Mouse (Mus musculus) MEL (cell line): Measurements from ENCODE around the gene Ncf1. TPM values are rescaled to one million over a fixed set of nuclear protein-coding genes. Genes with fewer than 3 reads are reported as not detected.

Source experiments
- DNase-seq: peaks from one replicate; pipeline ENCODE4 v3.0.0; 2011; ENCODE audit warnings: low read depth, low spot score
- H3K27ac ChIP-seq: 2 replicates; pipeline ENCODE4 v1.5.1; 2012; ENCODE audit warnings: low read depth, mild to moderate bottlenecking, control low read depth, low read length, moderate library complexity; ENCODE audit not compliant: control insufficient read depth
- H3K27me3 ChIP-seq, 2 experiments: fragments of 150-350 bp in 1 of 2; sonication (generic) in 1 of 2; 2 replicates each; pipeline ENCODE4 v1.6.1; 2012; ENCODE audit warnings: low read length in 2 of 2, mild to moderate bottlenecking in 2 of 2, improper control_type of control experiment in 1 of 2, moderate library complexity in 1 of 2; ENCODE audit not compliant: insufficient read depth in 2 of 2, control insufficient read depth in 1 of 2
- H3K36me3 ChIP-seq, 2 experiments: 2 replicates each; pipeline ENCODE4 v1.6.1; 2012 to 2014; ENCODE audit warnings: low read length in 2 of 2, improper control_type of control experiment in 1 of 2, inconsistent platforms in 1 of 2, mild to moderate bottlenecking in 1 of 2; ENCODE audit not compliant: insufficient read depth in 2 of 2, control insufficient read depth in 1 of 2
- H3K4me1 ChIP-seq, 2 experiments: fragments of 150-350 bp in 1 of 2; sonication (generic) in 1 of 2; 2 replicates each; pipeline ENCODE4 v1.6.1; 2012; ENCODE audit warnings: low read length in 2 of 2, improper control_type of control experiment in 1 of 2, mild to moderate bottlenecking in 1 of 2; ENCODE audit not compliant: insufficient read depth in 2 of 2, control insufficient read depth in 1 of 2
- H3K4me3 ChIP-seq, 2 experiments: fragments of 150-350 bp in 1 of 2; sonication (generic) in 1 of 2; 2 replicates each; pipeline ENCODE4 v1.5.1; 2012; ENCODE audit warnings: low read depth in 2 of 2, low read length in 2 of 2, mild to moderate bottlenecking in 2 of 2, moderate library complexity in 2 of 2, control low read depth in 1 of 2, improper control_type of control experiment in 1 of 2; ENCODE audit not compliant: control insufficient read depth in 1 of 2, insufficient read depth in 1 of 2
- H3K79me2 ChIP-seq: 2 replicates; pipeline ENCODE4 v1.6.1; 2012; ENCODE audit warnings: mild to moderate bottlenecking, low read length, moderate library complexity; ENCODE audit not compliant: control insufficient read depth, poor library complexity, insufficient read depth
- H3K9ac ChIP-seq: 2 replicates; pipeline ENCODE4 v1.6.1; 2012; ENCODE audit warnings: low read depth, mild to moderate bottlenecking, control low read depth, low read length, moderate library complexity; ENCODE audit not compliant: control insufficient read depth, poor library complexity, severe bottlenecking
- H3K9me3 ChIP-seq: fragments of 150-350 bp; sonication (generic); replicated peaks from 2 replicates; pipeline ENCODE4 v1.6.1; 2012; ENCODE audit warnings: mild to moderate bottlenecking, low read length, improper control_type of control experiment, moderate library complexity; ENCODE audit not compliant: insufficient read depth
- E2F4 ChIP-seq: IDR thresholded peaks from 2 replicates; pipeline ENCODE4 v1.6.1; 2011; ENCODE audit warnings: low read depth, low read length, improper control_type of control experiment, borderline replicate concordance
- GATA1 ChIP-seq: IDR thresholded peaks from 2 replicates; pipeline ENCODE4 v1.6.1; 2011; ENCODE audit warnings: low read depth, low read length, improper control_type of control experiment
- MAX ChIP-seq: IDR thresholded peaks from 2 replicates; pipeline ENCODE4 v1.6.1; 2011; ENCODE audit warnings: low read length, improper control_type of control experiment
- MAZ ChIP-seq: IDR thresholded peaks from 2 replicates; pipeline ENCODE4 v1.6.1; 2012; ENCODE audit warnings: low read depth, mild to moderate bottlenecking, inconsistent platforms, low read length, improper control_type of control experiment
- MEF2A ChIP-seq: IDR thresholded peaks from 2 replicates; pipeline ENCODE4 v1.6.1; 2014; ENCODE audit warnings: low read depth, mild to moderate bottlenecking, inconsistent platforms, low read length, improper control_type of control experiment; ENCODE audit not compliant: poor library complexity, insufficient replicate concordance, severe bottlenecking; ENCODE audit errors: extremely low read depth
- NRF1 ChIP-seq: IDR thresholded peaks from 2 replicates; pipeline ENCODE4 v1.6.1; 2014; ENCODE audit warnings: low read depth, mild to moderate bottlenecking, inconsistent platforms, low read length, improper control_type of control experiment, moderate library complexity; ENCODE audit not compliant: poor library complexity, insufficient read depth, severe bottlenecking
- POLR2A ChIP-seq, 2 experiments: IDR thresholded peaks; 2 replicates each; pipeline ENCODE4 v1.6.1; 2011 to 2012; ENCODE audit warnings: low read length in 2 of 2, mild to moderate bottlenecking in 2 of 2, control low read depth in 1 of 2, improper control_type of control experiment in 1 of 2, low read depth in 1 of 2, moderate library complexity in 1 of 2; ENCODE audit not compliant: control insufficient read depth in 1 of 2, insufficient read depth in 1 of 2, poor library complexity in 1 of 2
- RAD21 ChIP-seq: IDR thresholded peaks from 2 replicates; pipeline ENCODE4 v1.6.1; 2011; ENCODE audit warnings: mild to moderate bottlenecking, low read depth, low read length, improper control_type of control experiment
- RCOR1 ChIP-seq: IDR thresholded peaks from 2 replicates; pipeline ENCODE4 v1.6.1; 2012; ENCODE audit warnings: low read depth, mild to moderate bottlenecking, inconsistent platforms, low read length, improper control_type of control experiment
- TCF12 ChIP-seq: IDR thresholded peaks from 2 replicates; pipeline ENCODE4 v1.6.1; 2014; ENCODE audit warnings: low read depth, mild to moderate bottlenecking, inconsistent platforms, low read length, improper control_type of control experiment, moderate library complexity
- UBTF ChIP-seq: IDR thresholded peaks from 2 replicates; pipeline ENCODE4 v1.6.1; 2012; ENCODE audit warnings: low read depth, mild to moderate bottlenecking, inconsistent platforms, low read length, improper control_type of control experiment, moderate library complexity, borderline replicate concordance; ENCODE audit not compliant: insufficient read depth
- USF2 ChIP-seq, 2 experiments: IDR thresholded peaks; 2 replicates each; pipeline ENCODE4 v1.6.1; 2011 to 2012; ENCODE audit warnings: improper control_type of control experiment in 2 of 2, low read length in 2 of 2, borderline replicate concordance in 1 of 2, inconsistent platforms in 1 of 2, low read depth in 1 of 2, mild to moderate bottlenecking in 1 of 2; ENCODE audit not compliant: insufficient read depth in 1 of 2
- ZC3H11A ChIP-seq: IDR thresholded peaks from 2 replicates; pipeline ENCODE4 v1.6.1; 2012; ENCODE audit warnings: low read depth, mild to moderate bottlenecking, inconsistent platforms, low read length, improper control_type of control experiment
- ZNF384 ChIP-seq: IDR thresholded peaks from 2 replicates; pipeline ENCODE4 v1.6.1; 2012; ENCODE audit warnings: low read depth, mild to moderate bottlenecking, inconsistent platforms, low read length, improper control_type of control experiment
- polyA plus RNA-seq, 2 experiments: library from polyadenylated mRNA; stranded (reverse) in 1 of 2; unstranded in 1 of 2; fragments of >175 nt in 1 of 2; fragments of >200 nt in 1 of 2; gene quantifications; 2 replicates each; pipeline versions ENCODE4 v1.2.1 to v1.2.4; 2012; ENCODE audit warnings: low replicate concordance in 2 of 2, low read depth in 1 of 2; ENCODE audit not compliant: insufficient read length in 2 of 2, insufficient read depth in 1 of 2, missing spikeins in 1 of 2
- total RNA-seq: library from RNA; depleted of rRNA; stranded (reverse); fragments of 300-350 nt; gene quantifications from 2 replicates; pipeline ENCODE4 v1.2.3, GENCODE M21; 2012

Gene Ncf1
- total and polyA plus RNA-seq, 3 experiments: 0.58 to 3.3 TPM; not detected in 1

DNA sequence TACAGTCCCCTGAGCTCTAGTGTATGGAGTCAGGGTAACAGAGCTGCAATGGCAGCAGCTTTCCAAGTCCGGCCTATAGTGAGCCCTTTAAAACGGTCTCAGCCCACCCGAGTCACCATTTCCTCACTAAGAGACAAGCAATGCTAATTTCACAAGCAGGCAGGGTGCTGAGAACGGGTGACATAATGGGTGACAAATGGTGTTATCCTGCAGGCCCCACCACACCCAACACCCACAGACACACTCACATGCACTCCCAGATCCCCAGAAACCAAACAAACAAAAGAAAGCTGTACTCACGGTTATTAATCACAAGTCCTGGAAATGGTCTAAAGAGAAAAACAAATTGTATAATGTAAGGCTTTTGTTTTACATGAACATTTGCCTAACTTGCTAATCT is 12.4 kb upstream of the Ncf1 start:
- DNase-seq: no peak

DNA sequence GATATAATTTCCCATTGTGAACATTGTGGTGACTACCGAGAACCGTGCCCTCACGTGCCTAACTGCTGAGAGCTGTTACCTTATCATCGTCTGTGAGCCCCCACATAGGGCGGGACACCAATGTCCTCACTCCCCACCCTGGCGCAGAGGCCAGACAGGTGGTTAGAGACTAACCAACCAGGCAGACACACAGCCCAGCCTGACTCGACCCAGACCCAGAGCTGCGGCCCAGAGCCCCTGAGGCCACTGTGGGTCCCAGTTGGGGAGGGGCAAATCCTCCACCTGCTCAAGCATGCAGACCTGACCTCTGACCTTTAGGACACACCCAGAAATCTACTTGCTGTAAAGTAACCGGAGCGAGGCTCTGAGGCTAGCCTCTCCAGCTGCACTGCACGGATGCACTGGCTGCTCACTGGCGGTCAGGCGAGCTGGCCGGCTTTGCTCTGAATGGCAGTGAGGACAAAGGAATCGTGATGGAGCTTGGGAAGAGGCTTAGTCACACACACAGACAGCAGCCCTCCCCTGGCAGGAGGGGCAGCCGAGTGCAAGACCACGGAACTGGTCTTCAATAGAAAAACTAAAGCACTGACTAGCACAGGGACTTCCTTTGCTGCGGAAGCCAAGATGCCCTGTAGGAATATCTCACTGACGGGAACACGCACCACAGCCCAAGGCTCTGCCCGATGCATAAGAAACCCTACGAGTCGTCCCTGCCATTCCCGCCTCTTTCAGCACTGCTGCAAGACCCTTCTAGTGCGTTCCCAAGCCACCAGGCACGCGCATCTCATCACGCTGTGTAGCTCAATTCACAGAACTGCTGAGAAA is 8.7 kb upstream of the Ncf1 start:
- Histone ChIP-seq H3K36me3 (peaks cover 0 to 4% of the 10 kb centered on the region in 2 experiments; a peak in 2 of 4 replicates), H3K9me3 (no peaks in the 10 kb centered on the region), H3K79me2 (no peaks in the 10 kb centered on the region), H3K27me3 (no peaks in the 10 kb centered on the region), H3K9ac (no peak overlapping the region), H3K4me1 (no peaks in the 10 kb centered on the region), H3K27ac (no peak overlapping the region), H3K4me3 (no peak overlapping the region)
- TF ChIP-seq UBTF (no peak), TCF12 (no peak), NRF1 (no peak), MAX (no peak), MEF2A (no peak), POLR2A (IDR thresholded peaks at IDR 0.05; ENCODE audit: control insufficient read depth in 1 of 2, insufficient read depth in 1 of 2, low read depth in 1 of 2, low read length in 2 of 2, poor library complexity in 1 of 2) (no peak), GATA1 (no peak)
- DNase-seq: no peak

More for the DNA sequence above, 12.4 kb upstream of the Ncf1 start:
- no peaks in the 10 kb centered on the region for H3K79me2 ChIP-seq
- peaks cover 0 to 20% of the 10 kb centered on the region in 2 experiments; a peak in 2 of 4 replicates for H3K36me3 ChIP-seq
- H3K4me1 ChIP-seq: no peaks in the 10 kb centered on the region
- TF ChIP-seq ZNF384: no peak
- TF ChIP-seq RAD21: no peak
- no peak for TF ChIP-seq USF2 (IDR thresholded peaks at IDR 0.05; ENCODE audit: borderline replicate concordance in 1 of 2, insufficient read depth in 1 of 2, low read depth in 1 of 2, low read length in 2 of 2)
- no peak for TF ChIP-seq E2F4
- no peak for TF ChIP-seq GATA1
- TF ChIP-seq RCOR1: no peak
- no peak for TF ChIP-seq ZC3H11A
- TF ChIP-seq MAZ: no peak
- no peak for TF ChIP-seq UBTF
- no peak for TF ChIP-seq NRF1
- H3K27me3 ChIP-seq: no peaks in the 10 kb centered on the region
- H3K4me3 ChIP-seq: no peak overlapping the region
- no peak overlapping the region for H3K9ac ChIP-seq
- H3K27ac ChIP-seq: no peak overlapping the region
- H3K9me3 ChIP-seq: no peaks in the 10 kb centered on the region
